Mouse (Mus musculus) cerebellum, postnatal 25 days (tissue): ENCODE measurements around the gene Smap2.
"Not testable (repeated sequence)": the region's sequence is repeated elsewhere in the genome, so short reads cannot be mapped to it uniquely, and the experiment has no call there.

Experiments
- DNase-seq, 2 experiments: peaks; one replicate each; pipeline ENCODE4 v3.0.0; 2021; ENCODE audit warnings: mixed read lengths in 2 of 2

Smap2 gene

DNA sequence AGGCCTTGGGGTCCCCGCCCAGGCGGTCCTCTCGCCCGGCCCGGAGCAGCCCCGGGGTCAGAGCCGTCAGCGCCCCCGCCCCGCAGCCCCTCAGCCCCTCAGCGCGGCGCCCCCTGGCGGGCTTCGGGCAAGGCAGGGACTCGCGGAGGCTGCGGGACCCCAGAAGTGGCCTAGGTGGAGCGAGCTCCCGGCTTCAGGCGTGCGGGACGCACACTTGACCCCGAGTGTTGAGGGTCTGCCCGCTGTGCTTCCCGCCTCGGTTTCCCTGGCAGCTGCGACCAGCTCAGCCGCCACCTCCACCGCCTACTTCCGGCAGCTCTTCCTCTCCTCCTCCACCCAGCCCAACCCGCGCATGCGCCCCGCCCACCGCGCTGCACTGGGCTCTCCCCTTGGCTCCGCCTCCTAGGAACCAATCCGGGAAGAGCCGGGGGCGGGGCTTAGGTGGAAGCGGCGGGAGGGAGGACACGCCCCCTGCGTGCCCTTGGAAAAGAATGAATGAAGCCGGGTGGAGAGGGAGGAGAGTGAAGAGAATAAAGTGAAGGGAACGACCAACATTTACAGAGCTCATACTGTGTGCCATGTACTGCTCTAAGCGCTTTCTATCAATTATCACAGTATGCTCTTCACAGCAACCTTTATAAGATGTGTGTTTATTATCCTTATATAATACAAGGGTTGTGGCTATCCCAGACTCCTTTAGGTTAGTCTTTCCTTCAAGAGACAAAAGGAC is at the start of gene Smap2:
Gene Smap2, minus strand, starts transcription at position 320 of the 730 bp plus-strand sequence.
- peak; percentile 98 to 100 for DNase-seq

GRCm38 (mm10) chr4:121065336-121065735 is 48.3 kb upstream of the Smap2 start:
- DNase-seq = no peak

- DNase-seq = not testable (repeated sequence)
These were observed 42.2 kb upstream of the Smap2 start for GRCm38 (mm10) chr4:121059218-121059617.

GRCm38 (mm10) chr4:121057032-121057431 is 40.0 kb upstream of the Smap2 start:
- DNase-seq = no peak

DNA sequence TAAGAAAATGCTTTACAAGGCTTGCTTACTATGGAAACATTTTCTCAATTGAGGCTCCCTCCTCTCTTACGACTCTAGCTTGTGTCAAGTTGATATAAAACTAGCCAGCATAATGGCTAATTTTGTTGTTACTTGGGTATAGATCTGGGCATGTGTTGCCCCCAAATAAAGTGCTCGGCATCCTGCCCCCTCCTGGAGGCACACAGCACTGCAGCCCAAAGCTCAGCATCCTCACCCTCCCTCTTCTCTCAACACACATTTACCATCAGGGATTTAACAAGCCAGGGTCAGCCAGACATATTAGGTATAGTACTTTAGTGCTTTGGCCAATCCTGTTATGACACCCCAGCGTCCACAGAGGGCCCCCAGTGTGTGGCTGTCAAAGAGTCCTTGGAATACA is 39.3 kb upstream of the Smap2 start:
- DNase-seq = peak in 1 of 2 experiments; percentile 65

GRCm38 (mm10) chr4:121052454-121053323 is 35.6 kb upstream of the Smap2 start:
- DNase-seq = peak; percentile 56 to 70

DNA sequence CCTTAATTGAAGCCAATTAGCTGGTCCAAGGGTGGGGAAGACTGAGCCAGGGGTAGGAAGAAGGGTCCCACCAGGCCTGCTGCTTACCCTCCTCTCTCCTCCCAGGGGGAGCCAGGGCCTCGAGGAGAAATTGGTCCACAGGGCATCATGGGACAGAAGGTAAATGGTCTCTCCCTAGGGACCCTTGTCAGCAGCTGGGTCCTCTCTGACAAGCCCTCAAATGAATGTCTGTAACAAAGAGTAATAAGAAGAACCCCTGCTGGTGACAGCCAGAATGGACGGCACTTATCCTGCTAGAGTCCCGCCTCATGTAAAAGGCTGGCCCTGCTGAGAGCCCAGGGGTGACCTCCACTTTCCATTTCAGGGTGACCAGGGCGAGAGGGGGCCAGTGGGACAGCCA is 34.8 kb upstream of the Smap2 start:
- no peak for DNase-seq

- no peak for DNase-seq
These were observed 25.9 kb upstream of the Smap2 start for GRCm38 (mm10) chr4:121042946-121043345.

GRCm38 (mm10) chr4:121042472-121042871 is 25.4 kb upstream of the Smap2 start:
- no peak for DNase-seq

GRCm38 (mm10) chr4:121040897-121041671 is 24.0 kb upstream of the Smap2 start:
- peak; percentile 70 to 79 for DNase-seq

- peak in 1 of 2 experiments; percentile 23 for DNase-seq
These were observed 23.3 kb upstream of the Smap2 start for GRCm38 (mm10) chr4:121040323-121040722.

DNA sequence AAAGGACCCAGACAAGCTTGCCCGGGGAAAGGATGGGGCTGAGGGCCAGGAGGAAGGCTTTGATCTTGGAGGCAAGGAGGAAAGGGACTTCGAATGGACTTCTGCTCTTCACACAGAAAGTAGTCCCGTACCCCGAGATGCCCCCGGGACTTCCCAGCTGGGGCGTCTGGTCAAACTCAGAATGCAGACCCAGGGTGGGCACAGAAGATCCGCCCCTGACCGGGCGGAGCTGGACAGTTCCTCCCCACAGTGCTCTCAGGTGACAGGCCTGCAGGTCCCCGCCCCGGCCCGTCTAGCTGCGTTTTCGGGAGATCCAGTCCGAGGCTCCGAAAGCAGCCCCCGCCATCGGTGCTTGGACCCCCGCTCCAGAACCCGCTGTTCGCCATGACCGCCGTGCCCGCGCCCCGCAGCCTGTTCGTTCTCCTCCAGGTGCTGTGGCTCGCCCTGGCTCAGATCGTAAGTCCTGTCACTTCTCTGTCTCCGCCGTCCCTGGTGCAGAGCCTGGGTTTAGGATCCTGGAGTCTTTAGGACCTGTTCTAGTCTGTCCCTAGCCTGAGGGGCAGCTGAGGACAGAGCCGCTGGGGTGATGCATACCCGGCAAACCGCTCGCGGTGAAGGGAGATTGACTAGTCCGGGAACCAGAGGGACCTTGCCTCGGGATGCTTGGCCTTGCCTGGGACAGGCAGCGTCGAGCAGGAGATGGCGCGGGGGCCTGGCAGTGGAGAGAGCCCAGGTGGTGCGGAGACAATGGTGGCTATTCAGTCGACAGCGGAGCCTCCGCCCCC is 22.5 kb upstream of the Smap2 start, which contains the start of gene Col9a2:
Gene Col9a2, plus strand, starts transcription at position 55 of the 785 bp plus-strand sequence.
- peak; percentile 43 to 44 for DNase-seq

DNA sequence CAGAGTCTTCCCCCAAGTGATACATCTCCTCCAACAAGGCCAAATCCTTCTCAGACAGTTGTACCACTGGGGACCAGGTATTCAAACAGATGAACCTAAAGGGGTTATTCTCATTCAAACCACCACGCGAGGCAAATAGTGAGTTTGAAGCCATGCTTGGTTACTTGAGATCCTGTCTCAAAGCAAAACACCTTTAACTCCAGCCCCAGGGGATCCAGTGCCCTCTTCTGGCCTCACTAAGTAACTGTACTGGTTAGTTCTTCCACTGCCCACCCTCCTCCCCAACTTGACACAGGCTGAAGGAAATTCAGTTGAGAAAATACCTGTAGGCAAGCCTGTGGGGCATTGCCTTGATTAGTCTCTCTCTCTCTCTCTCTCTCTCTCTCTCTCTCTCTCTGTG is 16.0 kb upstream of the Smap2 start:
- DNase-seq = no peak

GRCm38 (mm10) chr4:121031440-121031839 is 14.4 kb upstream of the Smap2 start:
- no peak for DNase-seq

DNA sequence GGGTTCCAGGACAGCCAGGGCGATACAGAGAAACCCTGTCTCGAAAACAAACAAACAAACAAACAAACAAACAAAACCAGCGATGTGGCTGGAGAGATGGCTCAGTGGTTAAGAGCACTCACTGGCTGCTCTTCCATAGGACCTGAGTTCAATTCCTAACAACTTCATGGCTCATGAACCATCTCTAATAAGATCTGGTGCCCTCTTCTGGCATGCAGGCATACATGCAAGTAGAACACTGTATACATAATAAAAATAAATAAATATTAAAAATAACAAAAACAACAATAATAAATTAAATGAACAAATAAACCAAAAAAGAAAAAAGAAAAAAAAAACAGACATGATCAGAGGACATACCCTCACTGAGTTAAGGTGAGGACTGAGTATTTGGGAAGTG is 12.6 kb upstream of the Smap2 start:
- DNase-seq = no peak

DNA sequence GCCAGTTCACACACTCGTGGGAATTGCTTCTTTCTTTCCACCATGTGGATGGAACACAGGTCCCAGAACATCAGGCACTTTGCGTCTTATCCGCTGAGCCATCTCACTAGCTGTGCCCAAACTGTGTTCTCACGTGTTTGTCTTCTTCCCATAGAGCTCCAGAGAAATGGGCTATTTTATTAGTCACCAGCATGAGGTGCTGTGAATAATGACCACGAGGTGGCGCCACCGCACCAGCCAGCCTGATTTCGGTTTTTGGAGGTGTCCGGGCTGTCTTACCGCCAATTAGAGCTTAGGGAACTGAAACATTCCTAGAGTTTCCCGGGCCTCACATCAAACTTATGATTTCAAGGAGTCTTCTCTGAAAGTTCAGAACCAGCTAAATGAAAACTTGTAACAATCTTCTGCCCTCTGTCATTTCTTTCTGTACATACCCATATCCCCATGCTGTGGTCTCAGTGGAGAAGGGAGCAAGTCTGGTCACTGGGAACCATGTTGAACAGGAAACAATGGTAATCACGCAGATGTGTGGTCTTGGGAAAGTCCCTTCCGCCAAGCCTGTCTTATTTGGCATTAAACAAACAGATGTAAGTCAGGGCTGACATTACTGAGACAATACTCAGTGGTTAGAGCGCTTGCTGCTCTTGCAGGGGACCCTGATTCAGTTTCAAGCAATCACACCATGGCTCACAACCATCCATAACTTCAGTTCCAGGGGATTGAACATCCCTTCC is 11.8 kb upstream of the Smap2 start:
- DNase-seq = peak; percentile 60 to 72

DNA sequence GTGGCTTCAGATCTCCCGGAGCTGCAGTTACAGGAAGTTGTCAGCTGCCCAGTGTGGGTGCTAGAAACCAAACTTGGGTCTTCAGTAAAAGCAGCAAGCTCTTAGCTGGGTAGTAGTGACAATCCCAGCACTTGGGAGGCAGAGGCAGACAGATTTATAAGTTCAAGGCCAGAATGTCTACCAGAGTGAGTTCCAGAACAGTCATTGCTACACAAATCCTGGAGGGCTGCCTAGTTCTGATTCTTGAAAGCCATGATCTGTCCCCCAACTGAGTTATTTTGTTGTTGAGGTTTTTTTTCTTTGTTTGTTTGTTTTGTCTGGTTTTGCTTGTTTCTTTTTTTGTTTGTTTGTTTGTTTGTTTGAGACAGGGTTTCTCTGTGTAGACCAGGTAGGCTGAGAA is 11.1 kb upstream of the Smap2 start:
- no peak for DNase-seq

DNA sequence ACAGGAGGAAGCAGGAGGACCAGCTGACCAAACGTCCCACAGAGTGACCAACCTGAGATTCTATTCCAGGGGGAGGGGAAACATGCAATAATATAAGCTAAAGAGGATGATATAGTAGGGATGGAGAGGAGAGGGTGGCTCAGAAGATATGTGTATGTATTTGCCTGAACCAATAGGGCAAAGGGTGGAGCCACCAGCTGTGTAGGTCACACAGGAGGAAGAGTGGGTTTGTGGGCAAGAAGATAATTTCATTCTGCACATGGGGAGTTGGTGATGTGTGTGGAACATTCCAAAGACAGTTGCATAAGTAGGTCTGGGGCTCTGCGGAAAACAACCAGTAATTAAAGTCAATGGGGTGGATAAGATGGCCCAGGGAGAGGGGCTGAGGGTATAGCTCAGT is 8.6 kb upstream of the Smap2 start:
- DNase-seq = no peak

- no peak for DNase-seq
These were observed 6.9 kb upstream of the Smap2 start for GRCm38 (mm10) chr4:121023941-121024340.

DNA sequence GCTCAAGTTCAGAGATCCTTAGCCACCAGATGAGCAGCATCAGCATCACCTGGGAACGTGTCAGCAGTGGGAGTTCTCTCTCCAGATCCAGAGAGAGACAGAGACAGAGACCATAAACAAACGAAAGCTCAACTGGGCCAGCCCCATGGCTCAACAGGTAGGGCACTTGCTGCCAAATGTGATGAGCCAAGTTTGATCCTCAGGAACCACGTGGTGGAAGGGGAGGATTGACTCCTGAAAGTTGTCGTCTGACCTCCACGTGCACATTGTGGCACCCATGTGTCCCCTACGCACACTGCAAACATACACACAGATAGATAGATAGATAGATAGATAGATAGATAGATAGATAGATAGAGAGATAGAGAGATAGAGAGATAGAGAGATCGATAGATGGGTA is 6.4 kb upstream of the Smap2 start:
- no peak for DNase-seq

- no peak for DNase-seq
These were observed 4.9 kb upstream of the Smap2 start for GRCm38 (mm10) chr4:121021911-121022310.
